Mouse (Mus musculus) embryo, embryonic 9.5 days (tissue): ENCODE results near the gene Ephb3.

ENCODE experiments used
- DNase-seq: peaks from one replicate; pipeline ENCODE4 v3.0.0-alpha.2; 2017; ENCODE audit errors: extremely low spot score

The Ephb3 gene

GRCm38 (mm10) chr16:21246391-21247036 lies 42.0 kb downstream of the Ephb3 start:
- no peak for DNase-seq

GRCm38 (mm10) chr16:21247037-21247432 lies 42.5 kb downstream of the Ephb3 start:
- no peak for DNase-seq

GRCm38 (mm10) chr16:21247871-21248712 lies 43.5 kb downstream of the Ephb3 start:
- DNase-seq = peak; percentile 78

- DNase-seq = no peak
Observed at GRCm38 (mm10) chr16:21248713-21249531, 44.4 kb downstream of the Ephb3 start.

- no peak for DNase-seq
Observed at GRCm38 (mm10) chr16:21252401-21252955, 47.9 kb downstream of the Ephb3 start.

- no peak for DNase-seq
Observed at GRCm38 (mm10) chr16:21255574-21256304, 51.2 kb downstream of the Ephb3 start.

- no peak for DNase-seq
Observed at GRCm38 (mm10) chr16:21256514-21257305, 52.2 kb downstream of the Ephb3 start.

GRCm38 (mm10) chr16:21265417-21265816 lies 60.9 kb downstream of the Ephb3 start:
- DNase-seq = no peak

- DNase-seq = no peak
Observed at GRCm38 (mm10) chr16:21269775-21270174, 65.2 kb downstream of the Ephb3 start.

- DNase-seq = no peak
Observed at GRCm38 (mm10) chr16:21271773-21272247, 67.3 kb downstream of the Ephb3 start.

GRCm38 (mm10) chr16:21272748-21273147 lies 68.2 kb downstream of the Ephb3 start:
- no peak for DNase-seq
